Mouse (Mus musculus) lung, embryonic 15.5 days (tissue): ENCODE measurements around the gene Tmem120a. TPM values are rescaled to one million over a fixed set of nuclear protein-coding genes. Genes with fewer than 3 reads are reported as not detected.

ENCODE experiments used
- ATAC-seq: fragments of 200-750 bp; cut with Nextera tagmentation; 2 replicates; pipeline ENCODE4 v1.8.0; 2017; ENCODE audit warnings: moderate number of reproducible peaks, borderline replicate concordance; ENCODE audit not compliant: low FRiP score, low TSS enrichment; ENCODE audit errors: extremely low read depth
- H3K27ac ChIP-seq: fragments of 300-500 bp; sonication (generic); 2 replicates; pipeline ENCODE4 v1.5.1; 2015; ENCODE audit warnings: moderate library complexity, mild to moderate bottlenecking, inconsistent platforms
- H3K27me3 ChIP-seq: fragments of 300-500 bp; sonication (generic); 2 replicates; pipeline ENCODE4 v1.6.1; 2015; ENCODE audit warnings: inconsistent platforms
- H3K36me3 ChIP-seq: fragments of 300-500 bp; sonication (generic); 2 replicates; pipeline ENCODE4 v1.6.1; 2015; ENCODE audit warnings: inconsistent platforms
- H3K4me1 ChIP-seq: fragments of 300-500 bp; sonication (generic); 2 replicates; pipeline ENCODE4 v1.6.1; 2015; ENCODE audit warnings: inconsistent platforms
- H3K4me2 ChIP-seq: fragments of 300-500 bp; sonication (generic); 2 replicates; pipeline ENCODE4 v1.6.1; 2015; ENCODE audit warnings: inconsistent platforms, mild to moderate bottlenecking, moderate library complexity
- H3K4me3 ChIP-seq: fragments of 300-500 bp; sonication (generic); 2 replicates; pipeline ENCODE4 v1.5.1; 2015; ENCODE audit warnings: mild to moderate bottlenecking, inconsistent platforms
- H3K9ac ChIP-seq: fragments of 300-500 bp; sonication (generic); 2 replicates; pipeline ENCODE4 v1.6.1; 2015; ENCODE audit warnings: inconsistent platforms
- H3K9me3 ChIP-seq: fragments of 300-500 bp; sonication (generic); 2 replicates; pipeline ENCODE4 v1.6.1; 2016; ENCODE audit warnings: inconsistent platforms
- WGBS: fragments of 180-500 bp; shearing (Covaris S2); methylation state at CpG from one replicate; pipeline ENCODE4 v1.1.7; 2015; 5-methylcytosine and 5-hydroxymethylcytosine counted together
- polyA plus RNA-seq: library from polyadenylated mRNA; unstranded; fragments of >200 nt; fragmentation: Nextera tagmentation; extraction: Ambion mirVana; gene quantifications from 2 replicates; pipeline ENCODE4 v1.2.1, GENCODE M21; 2015

Gene Tmem120a
- polyA plus RNA-seq, 1 experiment from 2014 or later: 38.3 TPM

DNA sequence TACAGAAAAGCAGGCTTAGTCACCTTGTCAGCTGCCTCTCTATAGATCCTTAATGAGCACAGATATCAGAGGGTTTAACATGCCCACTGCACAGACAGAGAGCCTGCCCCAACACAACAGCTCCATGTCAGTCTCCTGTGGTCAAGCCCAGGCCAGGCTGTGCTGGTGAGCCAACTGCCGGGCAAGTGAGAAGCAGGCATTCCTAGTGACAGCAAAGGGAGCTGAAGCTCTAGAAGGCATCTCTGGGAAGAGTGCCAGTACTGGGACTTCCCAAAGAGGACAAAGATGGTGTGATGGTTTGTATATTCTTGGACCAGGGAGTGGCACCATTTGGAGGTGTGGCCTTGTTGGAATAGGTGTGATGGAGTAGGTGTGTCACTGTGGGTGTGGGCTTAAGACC lies 6.8 kb upstream of the Tmem120a start:
- Histone ChIP-seq H3K4me1 (no peaks in the 10 kb centered on the region), H3K27ac (no peak overlapping the region), H3K9me3 (no peaks in the 10 kb centered on the region), H3K4me3 (no peak overlapping the region), H3K9ac (no peak overlapping the region), H3K27me3 (no peaks in the 10 kb centered on the region), H3K36me3 (no peaks in the 10 kb centered on the region), H3K4me2 (no peak overlapping the region)
- ATAC-seq: no peak
- WGBS: 89% methylated on average over 1 of the region's 1 CpGs

DNA sequence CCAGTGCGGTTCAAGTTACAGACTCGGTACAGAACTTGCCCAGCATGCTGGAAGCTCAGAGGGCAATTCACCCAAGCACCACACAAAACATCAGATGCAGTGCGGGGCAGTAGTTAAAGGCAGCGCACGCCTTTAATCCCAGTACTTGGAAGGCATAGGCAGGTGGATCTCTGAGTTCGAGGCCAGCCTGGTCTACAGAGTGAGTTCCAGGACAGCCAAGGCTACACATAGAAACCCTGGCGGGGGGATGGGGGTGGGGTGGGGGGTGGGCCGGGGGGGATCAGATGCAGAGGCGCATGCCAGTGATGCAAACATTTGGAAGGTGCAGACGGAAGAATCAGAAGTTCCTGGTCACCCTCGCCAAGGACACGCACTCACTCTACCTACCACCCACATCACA lies 494 bp upstream of the Tmem120a start:
- Histone ChIP-seq H3K9me3 (no peaks in the 10 kb centered on the region), H3K4me3 (peak overlapping the region; percentile 89), H3K9ac (peak overlapping the region; percentile 70), H3K4me1 (peaks cover 15% of the 10 kb centered on the region), H3K36me3 (peaks cover 4% of the 10 kb centered on the region; the same call in 1 of the 2 replicates), H3K4me2 (peak overlapping the region; percentile 90), H3K27ac (peak overlapping the region; percentile 59), H3K27me3 (no peaks in the 10 kb centered on the region)
- WGBS: 22% methylated on average over 12 of the region's 12 CpGs
- no peak for ATAC-seq

DNA sequence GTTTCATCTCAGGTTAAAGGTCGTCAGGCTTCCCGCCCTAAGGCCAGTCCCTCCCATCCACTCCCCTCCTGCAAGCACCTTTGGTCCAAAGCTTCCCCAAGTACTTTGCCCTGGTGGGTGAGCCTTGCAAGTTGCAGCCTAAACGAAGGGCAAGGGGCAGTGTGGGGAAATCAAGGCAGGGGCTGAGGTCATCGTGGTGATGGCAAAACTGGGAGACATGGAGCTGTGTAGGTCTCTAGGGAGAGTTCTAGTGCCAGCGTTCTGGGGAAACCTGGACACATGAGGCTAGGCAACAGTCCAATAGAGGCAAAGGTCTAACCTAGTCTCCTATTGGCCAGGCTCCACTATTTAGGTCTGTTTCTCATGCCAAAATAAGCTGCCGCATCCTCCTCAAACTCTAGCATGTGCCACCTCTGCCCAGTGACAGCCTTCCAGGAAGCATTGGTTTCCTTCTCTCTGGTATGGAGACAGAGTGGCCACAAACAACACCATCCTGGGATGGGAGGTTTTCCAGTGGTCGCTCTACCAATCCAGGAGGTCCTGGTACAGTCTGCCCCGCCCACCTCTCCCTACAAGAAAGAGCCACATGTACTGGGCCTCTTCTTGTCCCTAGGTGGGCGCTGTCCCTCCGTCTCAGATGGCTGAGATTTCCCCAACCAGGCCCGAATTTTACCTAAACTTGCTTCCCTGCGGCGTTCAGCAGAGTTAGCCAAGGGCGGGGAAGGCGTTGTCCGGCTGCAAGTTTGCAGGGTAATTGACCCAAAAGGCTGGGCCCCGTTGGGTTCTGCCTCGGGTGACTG lies 1.1 kb downstream of the Tmem120a start:
- ATAC-seq: peak; percentile 47; the same call in 1 of the 2 replicates
- no peak overlapping the region for H3K27ac ChIP-seq
- 22% methylated on average over 18 of the region's 18 CpGs for WGBS

DNA sequence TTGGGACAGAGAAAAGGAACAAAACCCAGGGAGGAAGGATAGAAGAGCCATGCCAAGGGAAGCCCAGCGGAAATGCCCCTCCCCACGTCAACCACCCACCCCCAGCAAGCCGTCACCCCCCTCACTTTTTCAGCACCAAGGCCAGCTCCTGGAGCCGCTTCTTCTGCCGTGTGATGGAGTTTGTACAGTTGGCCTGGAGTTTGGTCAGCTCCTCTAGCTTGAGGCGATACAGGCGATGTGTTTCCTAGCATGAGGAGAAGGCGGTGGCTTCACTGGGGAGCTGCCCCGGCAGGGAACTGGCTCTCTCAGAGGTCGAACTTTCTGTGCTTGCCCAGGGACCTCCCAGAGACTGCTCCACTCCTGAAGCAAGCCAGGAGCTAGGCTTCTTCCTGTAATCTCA lies 2.1 kb downstream of the Tmem120a start:
- WGBS: 49% methylated on average over 10 of the region's 10 CpGs
- Histone ChIP-seq H3K36me3 (peaks cover 4% of the 10 kb centered on the region; the same call in 1 of the 2 replicates), H3K4me2 (no peak overlapping the region), H3K9me3 (no peaks in the 10 kb centered on the region), H3K9ac (no peak overlapping the region), H3K4me3 (no peak overlapping the region), H3K27me3 (no peaks in the 10 kb centered on the region), H3K27ac (no peak overlapping the region), H3K4me1 (peaks cover 15% of the 10 kb centered on the region)
- no peak for ATAC-seq

More for the DNA sequence above, 1.1 kb downstream of the Tmem120a start:
- Histone ChIP-seq H3K4me2 (peak overlapping the region; percentile 90), H3K36me3 (peaks cover 4% of the 10 kb centered on the region; the same call in 1 of the 2 replicates), H3K4me1 (peaks cover 15% of the 10 kb centered on the region), H3K9ac (peak overlapping the region; percentile 70), H3K9me3 (no peaks in the 10 kb centered on the region), H3K27me3 (no peaks in the 10 kb centered on the region), H3K4me3 (peak overlapping the region; percentile 89)

DNA sequence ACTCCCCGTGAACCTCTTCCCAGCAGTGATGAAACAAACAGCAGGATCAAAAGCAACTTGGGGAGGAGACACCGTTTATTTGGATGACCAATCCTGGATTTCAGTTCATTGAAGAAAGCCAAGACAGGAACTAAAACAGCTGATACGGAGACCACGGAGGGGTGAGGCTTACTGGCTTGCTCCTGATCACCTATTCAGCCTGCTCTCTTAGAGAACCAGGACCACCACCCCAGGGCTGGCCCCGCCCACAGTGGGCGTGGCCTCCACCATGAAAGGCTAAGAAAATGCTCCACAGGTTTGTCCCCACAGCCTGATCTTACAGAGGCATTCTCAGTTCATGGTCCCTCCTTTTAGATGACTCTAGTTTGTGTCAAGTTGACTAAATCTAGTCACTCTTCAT lies 6.0 kb downstream of the Tmem120a start:
- Histone ChIP-seq H3K4me2 (no peak overlapping the region), H3K4me1 (peaks cover 7% of the 10 kb centered on the region; the same call in 1 of the 2 replicates), H3K4me3 (no peak overlapping the region), H3K9me3 (no peaks in the 10 kb centered on the region), H3K36me3 (peaks cover 38% of the 10 kb centered on the region), H3K27ac (no peak overlapping the region), H3K27me3 (no peaks in the 10 kb centered on the region), H3K9ac (no peak overlapping the region)
- no peak for ATAC-seq
- 12% methylated on average over 6 of the region's 6 CpGs for WGBS

DNA sequence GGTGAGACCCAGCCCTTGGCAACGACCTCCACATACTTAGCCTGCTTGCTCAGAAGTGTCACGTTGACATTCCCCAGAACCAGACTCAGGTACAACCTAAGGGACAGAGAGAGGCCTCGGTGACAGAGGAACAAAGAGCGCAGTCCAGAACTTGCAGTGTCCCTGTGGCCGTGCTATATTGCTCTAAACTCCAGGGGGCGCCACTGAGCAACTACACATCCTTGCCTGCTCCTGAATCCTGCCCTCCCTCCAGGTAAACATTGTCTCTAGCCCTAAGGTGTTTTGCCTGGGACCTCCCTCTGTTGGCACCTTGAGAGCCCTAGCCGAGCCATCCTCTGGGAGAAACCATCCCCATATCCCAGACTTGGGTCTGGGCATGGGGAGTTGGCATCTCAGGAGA lies 7.1 kb downstream of the Tmem120a start:
- H3K9ac ChIP-seq: no peak overlapping the region
- no peak for ATAC-seq
- H3K4me2 ChIP-seq: no peak overlapping the region
- H3K36me3 ChIP-seq: peaks cover 49% of the 10 kb centered on the region
- H3K9me3 ChIP-seq: no peaks in the 10 kb centered on the region
- H3K4me1 ChIP-seq: no peaks in the 10 kb centered on the region
- no peak overlapping the region for H3K27ac ChIP-seq
- no peaks in the 10 kb centered on the region for H3K27me3 ChIP-seq
- 78% methylated on average over 7 of the region's 7 CpGs for WGBS
- no peak overlapping the region for H3K4me3 ChIP-seq

DNA sequence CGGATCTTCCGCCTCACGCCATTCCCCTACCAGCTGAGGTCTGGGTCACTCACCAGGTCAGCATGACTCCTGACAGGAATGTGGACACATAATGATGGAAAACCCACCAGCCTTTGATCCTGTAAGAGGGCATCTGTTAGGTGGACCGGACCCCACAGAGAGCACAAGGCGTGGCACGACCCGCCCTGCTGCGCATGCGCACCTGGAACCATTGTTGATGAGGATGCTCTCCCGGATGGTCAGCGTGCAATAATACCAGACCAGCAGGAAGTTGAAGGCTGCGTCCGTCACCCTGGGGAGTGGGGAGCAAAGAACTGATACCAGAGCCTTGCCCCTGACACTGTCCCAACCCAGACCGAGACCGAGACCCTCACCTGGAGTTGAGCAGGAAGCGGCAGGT lies 7.7 kb downstream of the Tmem120a start:
- WGBS: 80% methylated on average over 16 of the region's 16 CpGs
- H3K36me3 ChIP-seq: peaks cover 54% of the 10 kb centered on the region

DNA sequence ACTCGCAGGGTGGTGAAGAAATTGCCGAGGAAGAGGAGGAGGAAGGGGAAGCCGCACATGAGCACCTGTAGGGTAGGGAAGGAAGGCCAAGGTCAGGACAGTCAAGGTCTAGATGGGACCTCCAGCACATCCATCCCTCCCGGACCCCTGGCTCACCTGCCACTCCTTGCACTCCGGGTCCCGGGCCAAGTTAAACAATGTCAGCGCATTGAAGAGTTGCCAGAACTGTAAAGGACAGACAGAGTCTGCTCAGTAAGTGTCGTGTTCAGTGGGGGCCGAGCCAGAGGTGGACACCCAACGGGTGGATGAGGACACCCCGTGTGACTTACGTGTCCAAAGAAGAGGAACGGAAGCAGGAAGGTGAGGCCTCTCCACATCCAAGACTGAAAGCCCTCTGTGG lies 8.5 kb downstream of the Tmem120a start:
- Histone ChIP-seq H3K9me3 (no peaks in the 10 kb centered on the region), H3K36me3 (peaks cover 59% of the 10 kb centered on the region), H3K27ac (no peak overlapping the region), H3K27me3 (no peaks in the 10 kb centered on the region), H3K4me3 (no peak overlapping the region), H3K9ac (no peak overlapping the region), H3K4me2 (no peak overlapping the region), H3K4me1 (no peaks in the 10 kb centered on the region)
- 79% methylated on average over 13 of the region's 13 CpGs for WGBS
- no peak for ATAC-seq

More for the DNA sequence above, 7.7 kb downstream of the Tmem120a start:
- Histone ChIP-seq H3K4me1 (no peaks in the 10 kb centered on the region), H3K9me3 (no peaks in the 10 kb centered on the region), H3K9ac (no peak overlapping the region), H3K27me3 (no peaks in the 10 kb centered on the region), H3K27ac (no peak overlapping the region), H3K4me2 (no peak overlapping the region), H3K4me3 (no peak overlapping the region)
- no peak for ATAC-seq

DNA sequence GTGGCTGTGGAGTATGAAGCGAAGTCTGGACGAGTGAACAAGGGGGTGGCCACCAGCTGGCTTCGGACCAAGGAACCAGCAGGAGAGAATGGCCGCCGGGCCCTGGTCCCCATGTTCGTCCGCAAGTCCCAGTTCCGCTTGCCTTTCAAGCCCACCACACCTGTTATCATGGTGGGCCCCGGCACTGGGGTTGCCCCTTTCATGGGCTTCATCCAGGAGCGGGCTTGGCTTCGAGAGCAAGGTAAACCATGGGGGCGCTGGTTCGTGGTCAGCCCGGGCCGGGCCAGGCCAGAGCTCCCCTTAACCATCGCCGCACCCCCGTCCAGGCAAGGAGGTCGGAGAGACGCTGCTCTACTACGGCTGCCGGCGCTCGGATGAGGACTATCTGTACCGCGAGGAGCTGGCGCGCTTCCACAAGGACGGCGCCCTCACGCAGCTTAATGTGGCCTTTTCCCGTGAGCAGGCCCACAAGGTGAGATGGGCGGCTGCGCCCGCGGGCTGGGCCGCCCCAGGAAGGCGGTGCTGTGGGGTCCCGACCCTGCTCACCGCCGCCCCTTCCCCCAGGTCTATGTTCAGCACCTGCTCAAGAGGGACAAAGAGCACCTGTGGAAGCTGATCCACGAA lies 10.1 kb downstream of the Tmem120a start:
- Histone ChIP-seq H3K27me3 (no peaks in the 10 kb centered on the region), H3K9me3 (no peaks in the 10 kb centered on the region), H3K9ac (no peak overlapping the region), H3K36me3 (peaks cover 73% of the 10 kb centered on the region), H3K4me2 (no peak overlapping the region), H3K4me3 (no peak overlapping the region), H3K27ac (no peak overlapping the region), H3K4me1 (no peaks in the 10 kb centered on the region)
- no peak for ATAC-seq
- 93% methylated on average over 42 of the region's 42 CpGs for WGBS

DNA sequence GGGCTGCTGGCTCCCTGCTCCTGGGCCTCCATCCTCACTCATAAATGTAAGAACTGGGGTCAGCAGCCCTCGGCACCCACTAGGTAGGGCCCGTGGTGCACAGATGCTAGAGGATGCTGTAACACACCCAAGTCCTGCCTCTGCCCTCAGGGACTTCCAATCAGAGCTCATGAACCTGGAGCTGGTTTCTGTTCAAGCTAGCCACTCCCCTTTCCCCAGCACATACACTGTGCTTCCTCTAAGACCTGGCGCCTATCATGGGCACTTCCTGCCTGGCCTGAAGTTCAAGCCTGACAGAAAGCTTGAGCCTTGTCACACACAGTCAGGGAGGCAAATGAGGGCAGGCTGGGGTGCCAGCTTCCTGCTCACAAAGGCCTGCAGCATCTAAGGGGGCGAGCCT lies 11.2 kb downstream of the Tmem120a start:
- no peak overlapping the region for H3K27ac ChIP-seq
- H3K4me2 ChIP-seq: no peak overlapping the region
- H3K9me3 ChIP-seq: no peaks in the 10 kb centered on the region
- H3K4me1 ChIP-seq: no peaks in the 10 kb centered on the region
- no peak for ATAC-seq
- H3K36me3 ChIP-seq: peaks cover 77% of the 10 kb centered on the region
- 89% methylated on average over 4 of the region's 4 CpGs for WGBS
- H3K4me3 ChIP-seq: no peak overlapping the region
- no peaks in the 10 kb centered on the region for H3K27me3 ChIP-seq
- H3K9ac ChIP-seq: no peak overlapping the region

DNA sequence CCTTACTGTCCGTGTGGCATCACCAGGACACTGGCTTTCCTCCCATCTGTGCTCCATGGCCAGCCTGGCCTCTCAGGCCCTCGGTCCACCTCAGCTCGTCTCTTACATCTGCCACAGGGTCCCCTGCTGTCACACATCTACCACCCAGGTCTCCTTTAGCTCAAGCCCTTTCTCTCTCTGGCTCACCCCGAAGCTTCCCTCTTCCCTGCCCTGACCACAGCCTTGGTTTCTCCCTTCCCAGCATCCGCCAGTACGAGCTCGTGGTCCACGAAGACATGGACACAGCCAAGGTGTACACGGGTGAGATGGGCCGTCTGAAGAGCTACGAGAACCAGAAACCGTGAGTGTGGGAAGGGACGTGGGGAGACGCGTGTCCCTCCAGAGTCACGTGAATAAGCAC lies 12.9 kb downstream of the Tmem120a start:
- ATAC-seq: no peak
- Histone ChIP-seq H3K27ac (no peak overlapping the region), H3K4me2 (no peak overlapping the region), H3K9me3 (no peaks in the 10 kb centered on the region), H3K27me3 (no peaks in the 10 kb centered on the region), H3K36me3 (peaks cover 72% of the 10 kb centered on the region), H3K4me3 (no peak overlapping the region), H3K9ac (no peak overlapping the region), H3K4me1 (no peaks in the 10 kb centered on the region)
- WGBS: 94% methylated on average over 16 of the region's 16 CpGs

DNA sequence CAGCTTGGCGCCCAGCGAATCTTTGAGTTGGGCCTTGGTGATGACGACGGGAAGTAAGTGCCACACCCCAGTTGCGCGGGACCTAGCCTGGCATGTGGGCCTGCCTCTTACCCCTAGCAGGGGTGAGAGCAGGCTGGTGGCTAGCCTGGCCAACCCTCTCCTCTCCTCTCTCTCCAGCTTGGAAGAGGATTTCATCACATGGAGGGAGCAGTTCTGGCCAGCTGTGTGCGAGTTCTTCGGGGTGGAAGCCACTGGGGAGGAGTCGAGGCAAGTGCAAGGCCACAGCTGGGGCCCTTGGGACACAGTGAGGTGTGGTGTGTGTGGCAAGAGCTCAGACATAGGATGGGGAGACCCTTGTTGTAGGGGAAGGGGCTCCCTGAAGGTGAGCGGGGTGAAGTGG lies 13.3 kb downstream of the Tmem120a start:
- WGBS: 89% methylated on average over 10 of the region's 10 CpGs
- Histone ChIP-seq H3K27me3 (no peaks in the 10 kb centered on the region), H3K4me2 (no peak overlapping the region), H3K27ac (no peak overlapping the region), H3K36me3 (peaks cover 68% of the 10 kb centered on the region), H3K9me3 (no peaks in the 10 kb centered on the region), H3K9ac (no peak overlapping the region), H3K4me3 (no peak overlapping the region), H3K4me1 (peaks cover 4% of the 10 kb centered on the region)
- ATAC-seq: no peak
